Mouse (Mus musculus): Measurements from ENCODE around the gene Gm1673. TPM values are rescaled to one million over a fixed set of nuclear protein-coding genes. Genes with fewer than 3 reads are reported as not detected.

Gene Gm1673
- polyA plus RNA-seq, 1 experiment from 2014 or later = 54.0 TPM

Other genes starting within 250 kb of the Gm1673 start
- 37.5 and 38.3 TPM in 2 replicates for gene Letm1, start 200.6 kb upstream of the Gm1673 start, polyA plus RNA-seq (2015; fragmentation: Nextera tagmentation; extraction: Ambion mirVana)
- gene Nsd2, start 162.7 kb upstream of the Gm1673 start, polyA plus RNA-seq (2015; fragmentation: Nextera tagmentation; extraction: Ambion mirVana) = 20.5 and 22.5 TPM in 2 replicates
- 44.1 and 48.8 TPM in 2 replicates for gene Nelfa, start 47.0 kb upstream of the Gm1673 start, polyA plus RNA-seq (2015; fragmentation: Nextera tagmentation; extraction: Ambion mirVana)
- gene Nat8l, start 12.6 kb downstream of the Gm1673 start, polyA plus RNA-seq (2015; fragmentation: Nextera tagmentation; extraction: Ambion mirVana) = 0.17 and 0.22 TPM in 2 replicates
- 0.23 and 0.24 TPM in 2 replicates for gene Poln, start 186.0 kb downstream of the Gm1673 start, polyA plus RNA-seq (2015; fragmentation: Nextera tagmentation; extraction: Ambion mirVana)
- 23.9 and 25.7 TPM in 2 replicates for gene Haus3, start 186.1 kb downstream of the Gm1673 start, polyA plus RNA-seq (2015; fragmentation: Nextera tagmentation; extraction: Ambion mirVana)
- 20.2 TPM in 2 replicates for gene Mxd4, start 204.3 kb downstream of the Gm1673 start, polyA plus RNA-seq (2015; fragmentation: Nextera tagmentation; extraction: Ambion mirVana)

Data from intestine, embryonic 16.5 days (tissue).